Mouse (Mus musculus) stomach, embryonic 15.5 days (tissue): ENCODE data around the gene Gm42878. TPM values are rescaled to one million over a fixed set of nuclear protein-coding genes. Genes with fewer than 3 reads are reported as not detected.
A peak's percentile ranks its signal among the peaks of the same experiment; 100 is the strongest.

Source experiments
- ATAC-seq: fragments of 200-750 bp; cut with Nextera tagmentation; 2 replicates; pipeline ENCODE4 v1.8.0; 2017; ENCODE audit warnings: low read depth, moderate number of reproducible peaks, moderate TSS enrichment; ENCODE audit not compliant: insufficient read depth, low FRiP score
- H3K27ac ChIP-seq: fragments of 300-500 bp; sonication (generic); 2 replicates; pipeline ENCODE4 v1.5.1; 2015; ENCODE audit warnings: mild to moderate bottlenecking, inconsistent platforms
- H3K27me3 ChIP-seq: fragments of 300-500 bp; sonication (generic); replicated peaks from 2 replicates; pipeline ENCODE4 v1.6.1; 2015; ENCODE audit warnings: inconsistent platforms
- H3K36me3 ChIP-seq: fragments of 300-500 bp; sonication (generic); 2 replicates; pipeline ENCODE4 v1.6.1; 2015; ENCODE audit warnings: inconsistent platforms
- H3K4me1 ChIP-seq: fragments of 300-500 bp; sonication (generic); 2 replicates; pipeline ENCODE4 v1.6.1; 2015; ENCODE audit warnings: inconsistent platforms
- H3K4me2 ChIP-seq: fragments of 300-500 bp; sonication (generic); 2 replicates; pipeline ENCODE4 v1.6.1; 2015; ENCODE audit warnings: mild to moderate bottlenecking, inconsistent platforms
- H3K4me3 ChIP-seq: fragments of 300-500 bp; sonication (generic); replicated peaks from 2 replicates; pipeline ENCODE4 v1.5.1; 2015; ENCODE audit warnings: inconsistent platforms
- H3K9ac ChIP-seq: fragments of 300-500 bp; sonication (generic); 2 replicates; pipeline ENCODE4 v1.6.1; 2015; ENCODE audit warnings: inconsistent platforms
- H3K9me3 ChIP-seq: fragments of 300-500 bp; sonication (generic); 2 replicates; pipeline ENCODE4 v1.6.1; 2016; ENCODE audit warnings: inconsistent platforms
- WGBS: fragments of 180-500 bp; shearing (Covaris S2); methylation state at CpG from one replicate; pipeline ENCODE4 v1.1.7; 2015; 5-methylcytosine and 5-hydroxymethylcytosine counted together
- polyA plus RNA-seq: library from polyadenylated mRNA; unstranded; fragments of >200 nt; fragmentation: Nextera tagmentation; extraction: Ambion mirVana; gene quantifications from 2 replicates; pipeline ENCODE4 v1.2.1, GENCODE M21; 2015

Gm42878 gene
- polyA plus RNA-seq = not detected in 2 replicates

DNA sequence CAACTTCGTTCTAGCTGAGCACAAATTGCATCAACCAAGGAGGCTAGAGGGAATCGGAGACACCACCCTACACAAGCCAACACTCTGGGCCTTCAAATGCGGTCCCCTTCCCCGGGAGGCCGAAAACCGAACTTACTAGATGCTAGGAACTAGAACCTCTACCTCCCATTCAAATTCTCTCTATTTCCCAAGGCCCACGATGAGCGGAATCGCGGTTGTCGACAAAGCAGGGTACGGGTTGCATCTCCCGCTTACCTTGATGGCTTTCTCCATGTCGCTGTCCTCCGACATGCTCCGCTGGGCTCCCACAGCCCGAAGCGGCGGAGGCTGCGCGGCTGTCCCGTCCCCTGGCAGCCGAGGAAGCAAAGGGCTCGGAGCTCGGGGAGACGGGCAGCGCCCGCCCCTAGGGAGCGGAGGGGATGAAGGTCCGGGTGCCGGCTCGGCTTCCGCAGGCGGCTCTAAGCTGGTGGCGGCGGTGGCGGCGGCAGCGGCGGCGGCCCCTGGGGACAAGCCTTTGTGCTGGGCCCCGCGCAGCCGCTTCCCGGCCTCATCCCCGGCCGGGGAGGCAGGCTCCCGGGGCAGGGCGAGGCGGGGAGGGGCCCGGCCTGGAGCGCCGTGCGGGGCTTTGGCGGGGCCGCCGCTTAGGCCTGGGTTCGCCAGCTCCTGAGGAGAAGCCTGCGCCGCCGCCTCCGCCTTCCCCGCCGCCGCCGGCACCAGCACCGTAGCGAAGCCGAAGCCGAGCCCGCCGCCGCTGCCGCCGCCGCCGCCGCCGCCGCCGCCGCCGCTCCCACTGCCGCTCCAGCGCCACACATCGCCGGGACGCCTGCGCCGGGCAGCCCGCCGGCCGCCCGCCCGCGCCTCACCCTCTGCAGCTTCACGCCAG lies at the start of gene Gm42878, which contains the start of gene Adam1a:
Gene Gm42878, minus strand, starts transcription at position 573 of the 883 bp plus-strand sequence.
Gene Adam1a, minus strand, starts transcription at position 573 of the 883 bp plus-strand sequence.
- Histone ChIP-seq H3K4me3 (peak within 1 kb of the TSS; percentile 99), H3K27me3 (no peaks in the 10 kb centered on the region), H3K9me3 (no peaks in the 10 kb centered on the region), H3K36me3 (no peaks in the 10 kb centered on the region), H3K4me2 (peak within 1 kb of the TSS; percentile 78), H3K4me1 (peaks cover 11% of the 10 kb centered on the region), H3K27ac (peak within 1 kb of the TSS; percentile 94), H3K9ac (peak within 1 kb of the TSS; percentile 95)
- ATAC-seq = peak; percentile 55
- 1% methylated on average over 48 of the region's 97 CpGs for WGBS

DNA sequence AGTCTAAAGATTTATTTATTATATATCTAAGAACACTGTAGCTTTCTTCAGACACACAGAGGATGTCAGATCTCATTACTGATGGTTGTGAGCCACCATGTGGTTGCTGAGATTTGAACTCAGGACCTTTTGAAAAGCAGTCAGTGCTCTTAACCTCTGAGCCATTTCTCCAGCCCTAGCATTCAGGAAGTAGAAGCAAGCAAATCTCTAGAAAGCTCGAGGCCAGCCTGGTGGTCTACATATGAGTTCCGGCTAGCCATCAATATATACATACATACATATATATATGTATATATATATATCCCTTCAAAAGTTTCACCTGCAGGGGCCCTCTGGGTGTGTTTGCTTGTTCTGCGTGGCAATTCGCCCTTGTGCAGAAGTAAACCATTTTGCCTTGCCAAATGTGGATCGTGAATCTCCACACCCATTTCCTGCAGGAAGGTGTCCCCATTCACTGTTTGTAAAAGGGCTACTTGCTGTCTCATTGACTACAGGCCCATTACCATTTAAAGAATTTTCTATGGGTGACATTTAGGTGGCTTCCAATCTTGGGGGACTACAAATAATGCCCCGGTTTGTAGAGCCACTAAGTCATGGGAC lies 49.5 kb upstream of the Gm42878 start:
- Histone ChIP-seq H3K4me3 (no peak overlapping the region), H3K27me3 (no peaks in the 10 kb centered on the region), H3K4me1 (peaks cover 6% of the 10 kb centered on the region; the same call in 1 of the 2 replicates), H3K9ac (no peak overlapping the region), H3K9me3 (no peaks in the 10 kb centered on the region), H3K36me3 (no peaks in the 10 kb centered on the region), H3K27ac (no peak overlapping the region), H3K4me2 (no peak overlapping the region; the same call in 1 of the 2 replicates)
- 78% methylated on average over 6 of the region's 6 CpGs for WGBS
- ATAC-seq = no peak

DNA sequence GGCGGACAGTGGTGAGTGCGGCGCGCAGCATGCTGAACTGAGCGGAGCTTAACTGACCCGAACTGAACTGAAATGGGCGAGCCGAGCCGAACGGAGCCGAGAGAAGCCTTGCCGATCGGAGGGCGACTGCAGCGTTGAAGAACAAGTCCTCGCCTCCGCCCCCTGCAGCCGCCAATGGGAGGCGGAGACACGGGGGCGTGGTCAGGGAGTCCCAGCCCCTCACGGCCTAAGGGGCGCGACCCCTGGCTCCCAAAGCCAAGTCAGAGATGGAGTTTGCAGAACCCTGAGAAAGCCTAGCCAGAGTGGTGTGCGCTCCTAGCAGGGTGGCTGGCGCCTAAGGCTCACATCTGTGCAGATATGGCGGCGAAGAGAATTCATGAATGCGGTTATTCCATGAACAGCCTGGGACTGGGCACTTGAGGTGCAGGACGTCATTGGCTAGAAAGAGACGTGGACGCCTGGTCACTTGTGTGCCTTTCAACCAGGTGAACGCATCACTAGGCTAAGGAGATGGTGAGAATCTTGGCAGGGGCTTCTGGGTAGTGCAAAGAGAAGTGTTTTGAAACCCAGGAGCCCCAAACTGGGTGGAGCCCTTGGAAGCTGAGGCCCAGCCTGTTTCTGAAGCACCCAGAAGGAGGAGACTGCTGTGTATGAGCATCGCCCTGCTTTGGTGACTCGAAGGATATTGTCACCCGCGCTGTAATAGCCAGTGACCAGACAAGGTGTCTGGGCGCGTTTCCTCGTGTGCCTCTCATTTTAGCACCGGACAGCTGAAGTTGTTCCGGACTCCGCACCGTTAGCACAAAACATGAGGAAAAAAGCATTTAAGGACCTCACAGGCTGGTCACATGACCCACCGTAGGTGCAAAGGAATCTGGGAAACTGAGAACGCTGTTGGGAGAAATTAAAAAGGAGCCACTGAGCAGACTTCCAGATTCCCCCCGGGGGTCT lies 48.4 kb upstream of the Gm42878 start, which contains the start of gene Aldh2:
Gene Aldh2, minus strand, starts transcription at position 374 of the 951 bp plus-strand sequence.
- Histone ChIP-seq H3K27me3 (no peaks in the 10 kb centered on the region), H3K27ac (peak within 1 kb of the TSS; percentile 71), H3K4me1 (peaks cover 6% of the 10 kb centered on the region; the same call in 1 of the 2 replicates), H3K4me3 (peak within 1 kb of the TSS; percentile 70), H3K9ac (peak within 1 kb of the TSS; percentile 68), H3K36me3 (no peaks in the 10 kb centered on the region), H3K4me2 (peak within 1 kb of the TSS; percentile 95), H3K9me3 (no peaks in the 10 kb centered on the region)
- WGBS = 3% methylated on average over 47 of the region's 47 CpGs
- ATAC-seq = peak; percentile 88

DNA sequence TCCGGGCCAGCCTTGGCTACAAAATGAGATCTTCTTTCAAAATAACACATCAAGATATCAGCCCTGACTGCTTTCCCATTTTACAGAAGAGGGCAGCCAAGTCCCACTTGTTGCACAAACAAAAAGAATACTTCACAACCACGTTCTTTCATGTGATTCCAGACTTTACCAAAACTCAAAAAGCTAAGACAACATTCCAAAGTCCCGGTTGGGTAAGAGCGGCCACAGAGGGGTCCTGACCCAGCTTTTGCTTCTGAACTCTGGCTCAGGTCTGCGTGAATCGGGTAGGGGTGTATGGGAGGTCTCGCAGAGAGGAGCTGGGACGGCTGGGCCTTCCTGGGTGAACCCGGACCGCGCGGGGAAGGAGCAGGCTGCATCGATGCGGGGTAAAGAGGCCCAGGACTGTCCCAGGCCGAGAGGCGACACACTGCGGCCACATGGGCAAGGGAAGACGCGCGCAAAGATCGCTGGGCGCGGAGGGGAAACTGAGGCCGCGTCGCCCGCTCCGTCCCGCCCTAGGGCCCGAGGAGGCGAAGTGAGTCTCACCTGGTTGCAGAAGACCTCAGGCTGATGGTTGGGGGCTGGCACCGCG lies 47.6 kb upstream of the Gm42878 start:
- WGBS = 3% methylated on average over 33 of the region's 33 CpGs

DNA sequence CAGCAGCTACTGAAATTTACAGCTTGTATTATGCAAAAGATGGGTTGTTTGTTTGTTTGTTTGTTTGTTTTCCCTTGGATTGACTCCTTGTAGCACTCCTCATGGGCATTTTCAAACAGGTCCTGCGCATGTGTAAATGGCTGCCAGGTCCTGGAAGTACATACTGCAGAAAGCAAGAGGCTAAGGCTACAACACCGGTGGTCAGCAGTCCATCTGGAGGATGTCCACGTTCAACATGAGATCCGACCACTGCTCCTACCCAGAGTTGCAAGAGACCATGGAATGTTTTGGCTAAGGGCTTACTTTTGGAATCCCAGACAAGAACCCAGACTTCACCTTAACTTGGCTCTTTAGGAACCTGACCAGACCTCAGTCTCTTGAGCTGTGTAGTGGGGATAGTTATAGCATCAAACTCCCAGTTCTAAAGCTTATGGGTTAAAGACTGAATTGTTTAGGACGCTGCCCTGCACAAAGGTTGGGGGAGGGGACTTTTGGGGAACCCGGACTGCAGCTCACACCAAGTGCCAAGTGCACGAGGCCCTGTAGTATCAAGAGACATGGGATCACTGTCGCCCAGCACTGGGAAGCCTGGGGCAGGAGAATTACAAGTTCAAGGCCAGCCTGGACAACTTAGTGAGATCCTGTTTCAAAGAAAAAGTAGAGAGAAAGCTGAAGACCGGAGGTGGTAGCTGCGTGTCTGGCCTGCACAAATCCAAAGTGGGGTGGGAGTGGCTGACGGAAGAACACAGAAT lies 47.0 kb upstream of the Gm42878 start:
- Histone ChIP-seq H3K4me1 (peaks cover 6% of the 10 kb centered on the region; the same call in 1 of the 2 replicates), H3K9ac (no peak overlapping the region), H3K4me3 (peak overlapping the region; percentile 70), H3K9me3 (no peaks in the 10 kb centered on the region), H3K36me3 (no peaks in the 10 kb centered on the region), H3K27me3 (no peaks in the 10 kb centered on the region), H3K27ac (no peak overlapping the region), H3K4me2 (peak overlapping the region; percentile 95)
- ATAC-seq = no peak
- WGBS = 56% methylated on average over 11 of the region's 11 CpGs

More for the DNA sequence above, 47.6 kb upstream of the Gm42878 start:
- Histone ChIP-seq H3K4me1 (peaks cover 6% of the 10 kb centered on the region; the same call in 1 of the 2 replicates), H3K27me3 (no peaks in the 10 kb centered on the region), H3K4me2 (peak overlapping the region; percentile 95), H3K27ac (peak overlapping the region; percentile 71), H3K36me3 (no peaks in the 10 kb centered on the region), H3K4me3 (peak overlapping the region; percentile 70), H3K9me3 (no peaks in the 10 kb centered on the region), H3K9ac (peak overlapping the region; percentile 68; the same call in 1 of the 2 replicates)
- ATAC-seq = peak; percentile 20; the same call in 1 of the 2 replicates

DNA sequence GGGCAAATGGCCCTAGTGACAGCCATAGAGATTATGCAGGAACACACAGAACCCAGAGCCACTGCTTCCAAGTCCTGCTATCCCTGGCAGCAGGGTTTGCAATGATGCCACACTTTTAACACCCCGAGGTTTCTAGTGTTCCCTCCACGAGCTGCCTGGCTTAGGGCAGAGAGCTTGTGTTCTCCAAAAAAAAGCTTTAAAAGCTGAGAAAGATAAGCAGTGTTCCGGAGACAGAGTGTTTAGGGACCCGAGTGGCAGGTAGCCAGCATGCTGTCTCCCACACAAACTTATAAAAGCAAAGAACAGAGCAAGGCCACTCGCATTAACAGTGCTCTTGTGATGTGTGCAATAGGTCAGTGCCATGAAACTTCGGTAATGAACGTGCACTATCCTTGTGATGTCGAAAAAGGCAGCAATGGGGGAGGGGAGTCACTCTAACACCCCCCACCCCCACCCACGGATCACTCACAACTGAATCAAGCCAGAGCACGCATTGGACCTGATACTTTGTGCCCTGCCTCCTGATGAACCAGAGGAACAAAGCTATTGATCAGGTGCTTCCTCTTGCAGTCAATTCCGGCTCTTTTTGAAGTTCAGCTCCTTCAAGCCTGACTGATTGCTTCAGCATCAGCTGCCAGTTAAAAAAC lies 46.3 kb upstream of the Gm42878 start:
- H3K9ac ChIP-seq = no peak overlapping the region
- no peak for ATAC-seq
- peaks cover 6% of the 10 kb centered on the region; the same call in 1 of the 2 replicates for H3K4me1 ChIP-seq
- no peak overlapping the region for H3K27ac ChIP-seq
- no peaks in the 10 kb centered on the region for H3K9me3 ChIP-seq
- H3K4me3 ChIP-seq = no peak overlapping the region
- no peaks in the 10 kb centered on the region for H3K27me3 ChIP-seq
- 60% methylated on average over 11 of the region's 11 CpGs for WGBS
- H3K36me3 ChIP-seq = no peaks in the 10 kb centered on the region
- peak overlapping the region; percentile 95 for H3K4me2 ChIP-seq

DNA sequence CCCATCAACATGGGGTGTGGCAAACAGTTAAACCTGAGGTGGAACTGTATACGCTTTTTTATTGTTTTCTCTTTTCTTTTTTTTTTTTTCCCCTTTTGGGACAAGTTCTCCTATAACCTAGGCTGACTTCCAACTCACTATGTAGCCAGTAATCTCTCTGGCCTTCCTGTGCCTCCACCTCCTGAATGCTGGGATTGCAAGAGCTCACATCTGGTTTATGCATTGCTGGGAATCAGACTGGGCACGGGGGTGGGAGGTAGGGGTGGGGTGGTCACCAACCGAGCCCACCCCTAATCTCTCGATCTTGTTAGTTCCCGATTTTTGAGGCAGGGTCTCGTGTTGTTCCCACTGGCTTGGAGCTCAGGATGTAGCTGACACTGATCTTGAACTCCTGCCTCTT lies 44.6 kb upstream of the Gm42878 start:
- WGBS = 84% methylated on average over 6 of the region's 6 CpGs
- no peak for ATAC-seq
- Histone ChIP-seq H3K27me3 (no peaks in the 10 kb centered on the region), H3K4me3 (no peak overlapping the region), H3K36me3 (no peaks in the 10 kb centered on the region), H3K4me1 (peaks cover 6% of the 10 kb centered on the region; the same call in 1 of the 2 replicates), H3K4me2 (no peak overlapping the region), H3K9ac (no peak overlapping the region), H3K27ac (no peak overlapping the region), H3K9me3 (no peaks in the 10 kb centered on the region)

DNA sequence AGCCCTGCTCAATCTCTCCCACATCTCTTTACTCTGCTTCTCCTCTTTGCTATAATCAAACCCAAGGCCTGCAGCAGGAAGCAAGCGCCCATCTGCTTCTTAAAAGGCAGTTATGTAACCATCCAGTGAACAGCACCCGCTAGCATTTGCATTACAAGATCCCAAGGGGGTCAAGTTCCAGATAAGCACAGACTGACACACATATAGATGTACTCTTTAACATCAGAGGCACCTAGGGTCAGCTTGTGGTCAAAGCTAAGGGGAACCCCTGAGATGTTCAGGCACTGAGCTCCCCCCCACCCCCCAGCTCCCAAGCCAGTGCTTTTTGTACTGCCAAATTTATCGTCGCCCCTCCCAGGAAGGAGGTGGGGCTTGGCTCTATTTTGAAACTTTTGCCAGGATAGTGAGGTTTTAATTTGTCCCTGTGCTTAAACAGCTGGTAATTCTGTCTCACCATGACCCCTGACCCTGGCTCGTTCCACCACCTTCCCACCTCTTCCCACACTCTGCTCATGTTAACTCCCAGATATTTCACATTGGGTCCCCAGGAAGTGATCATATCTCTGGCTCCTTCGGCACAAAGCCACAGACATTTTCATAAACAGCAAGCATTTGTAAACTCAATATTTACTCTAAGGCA lies 41.2 kb upstream of the Gm42878 start:
- Histone ChIP-seq H3K9me3 (no peaks in the 10 kb centered on the region), H3K9ac (no peak overlapping the region), H3K4me1 (peaks cover 9% of the 10 kb centered on the region), H3K4me3 (no peak overlapping the region), H3K4me2 (peak overlapping the region; percentile 11; the same call in 1 of the 2 replicates), H3K27ac (peak overlapping the region; percentile 70), H3K27me3 (no peaks in the 10 kb centered on the region), H3K36me3 (no peaks in the 10 kb centered on the region)
- 0 out of 2 replicates have a peak, but pooled peaks have one; percentile 5 for ATAC-seq
- WGBS = 36% methylated on average over 6 of the region's 6 CpGs

DNA sequence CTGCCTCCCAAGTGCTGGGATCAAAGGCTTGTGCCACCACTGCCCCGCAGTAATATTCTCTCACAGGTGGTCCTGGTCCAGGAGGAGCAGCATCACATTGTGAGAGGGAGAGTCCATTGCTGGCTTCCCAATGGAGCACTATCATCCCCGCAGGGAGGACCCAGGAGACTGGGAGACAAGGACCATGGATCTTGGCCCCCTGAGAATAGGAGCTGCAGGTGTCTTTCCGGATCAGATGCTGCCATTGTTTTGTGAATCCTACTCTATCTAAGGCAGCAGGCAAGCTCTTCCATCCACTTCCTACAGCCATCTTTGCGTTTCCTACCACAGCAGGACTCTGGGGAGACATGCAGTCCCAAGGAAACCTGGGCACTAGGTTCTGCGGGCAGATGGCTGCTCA lies 40.4 kb upstream of the Gm42878 start:
- H3K27me3 ChIP-seq = no peaks in the 10 kb centered on the region
- H3K4me3 ChIP-seq = no peak overlapping the region
- H3K27ac ChIP-seq = peak overlapping the region; percentile 70; the same call in 1 of the 2 replicates
- no peak for ATAC-seq
- peaks cover 9% of the 10 kb centered on the region for H3K4me1 ChIP-seq
- no peak overlapping the region for H3K9ac ChIP-seq
- H3K9me3 ChIP-seq = no peaks in the 10 kb centered on the region
- H3K4me2 ChIP-seq = no peak overlapping the region
- 86% methylated on average over 5 of the region's 5 CpGs for WGBS
- no peaks in the 10 kb centered on the region for H3K36me3 ChIP-seq
